Mouse (Mus musculus): ENCODE results near the gene Zbtb42.

Zbtb42 gene

DNA sequence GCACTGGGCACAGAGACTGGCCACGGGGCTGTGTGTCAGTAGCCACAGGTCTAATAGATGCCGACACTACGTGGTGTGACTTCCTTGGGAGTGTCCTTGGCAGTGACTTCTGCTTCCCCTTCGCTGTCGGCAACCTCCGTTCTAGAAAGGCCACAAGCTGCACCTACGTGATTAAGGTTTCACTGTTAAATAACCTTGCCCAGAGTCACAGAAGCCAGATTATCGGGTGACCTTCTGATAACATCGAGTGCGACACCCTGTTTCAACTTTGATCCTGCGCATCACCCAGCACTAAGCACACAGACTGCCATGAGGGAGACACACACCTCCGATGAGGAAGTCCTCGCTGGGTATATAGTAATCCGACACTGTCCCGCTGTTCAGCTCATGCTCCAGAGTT lies 9.8 kb downstream of the Zbtb42 start:
- DNase-seq (ENCODE audit: low spot score), result no peak

GRCm38 (mm10) chr12:112693185-112694126 lies 14.8 kb downstream of the Zbtb42 start:
- DNase-seq (ENCODE audit: low spot score), result peak; percentile 95

DNA sequence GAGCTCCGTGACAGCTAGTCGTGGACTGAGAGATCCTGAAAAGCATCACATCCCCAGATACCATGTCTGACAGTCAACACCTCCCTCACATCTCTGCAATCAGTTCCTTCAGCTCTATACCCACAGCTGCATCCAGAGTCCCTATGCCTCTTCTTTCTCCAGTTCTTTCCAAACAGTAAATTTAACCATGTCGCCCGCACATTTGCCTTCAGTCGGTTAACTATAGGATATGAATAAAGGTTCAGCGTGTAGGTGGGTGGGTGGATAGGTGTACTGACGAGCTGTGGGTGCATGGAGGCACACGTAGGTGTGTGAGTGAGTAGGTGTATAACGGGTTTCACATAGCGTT lies 15.5 kb downstream of the Zbtb42 start:
- DNase-seq (ENCODE audit: low spot score), result no peak

DNA sequence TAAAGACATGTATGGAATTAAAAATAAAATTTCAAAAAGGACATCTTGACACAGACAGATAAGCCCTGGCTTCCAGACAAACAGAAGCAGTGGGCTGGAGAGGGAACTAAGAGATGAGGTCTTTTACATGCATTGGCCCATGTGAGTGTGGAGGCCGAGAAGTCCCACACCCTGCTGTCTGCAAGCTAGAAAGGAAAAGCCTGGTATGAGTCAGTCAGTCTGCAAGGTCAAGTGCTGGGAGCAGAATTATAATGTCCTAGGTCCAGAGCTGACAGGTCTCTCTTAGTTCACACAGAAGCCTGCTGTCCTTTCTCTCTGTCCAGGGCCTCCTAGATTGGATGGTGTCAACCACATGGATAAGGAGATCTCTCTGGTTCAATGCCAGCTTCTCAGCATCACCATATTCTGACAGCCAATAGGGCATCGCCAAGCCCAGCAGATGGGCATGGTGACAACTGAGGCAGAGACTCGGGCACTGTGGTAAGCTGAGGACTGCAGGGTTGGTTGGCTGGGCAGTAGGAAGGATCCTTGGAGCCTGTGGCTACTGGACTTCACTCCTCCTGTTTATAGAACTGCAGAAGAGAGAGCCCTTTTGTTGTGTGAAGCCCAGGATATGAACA lies 18.3 kb downstream of the Zbtb42 start:
- DNase-seq (ENCODE audit: low spot score), result no peak

GRCm38 (mm10) chr12:112700522-112700921 lies 21.9 kb downstream of the Zbtb42 start:
- no peak for DNase-seq (ENCODE audit: low spot score)

DNA sequence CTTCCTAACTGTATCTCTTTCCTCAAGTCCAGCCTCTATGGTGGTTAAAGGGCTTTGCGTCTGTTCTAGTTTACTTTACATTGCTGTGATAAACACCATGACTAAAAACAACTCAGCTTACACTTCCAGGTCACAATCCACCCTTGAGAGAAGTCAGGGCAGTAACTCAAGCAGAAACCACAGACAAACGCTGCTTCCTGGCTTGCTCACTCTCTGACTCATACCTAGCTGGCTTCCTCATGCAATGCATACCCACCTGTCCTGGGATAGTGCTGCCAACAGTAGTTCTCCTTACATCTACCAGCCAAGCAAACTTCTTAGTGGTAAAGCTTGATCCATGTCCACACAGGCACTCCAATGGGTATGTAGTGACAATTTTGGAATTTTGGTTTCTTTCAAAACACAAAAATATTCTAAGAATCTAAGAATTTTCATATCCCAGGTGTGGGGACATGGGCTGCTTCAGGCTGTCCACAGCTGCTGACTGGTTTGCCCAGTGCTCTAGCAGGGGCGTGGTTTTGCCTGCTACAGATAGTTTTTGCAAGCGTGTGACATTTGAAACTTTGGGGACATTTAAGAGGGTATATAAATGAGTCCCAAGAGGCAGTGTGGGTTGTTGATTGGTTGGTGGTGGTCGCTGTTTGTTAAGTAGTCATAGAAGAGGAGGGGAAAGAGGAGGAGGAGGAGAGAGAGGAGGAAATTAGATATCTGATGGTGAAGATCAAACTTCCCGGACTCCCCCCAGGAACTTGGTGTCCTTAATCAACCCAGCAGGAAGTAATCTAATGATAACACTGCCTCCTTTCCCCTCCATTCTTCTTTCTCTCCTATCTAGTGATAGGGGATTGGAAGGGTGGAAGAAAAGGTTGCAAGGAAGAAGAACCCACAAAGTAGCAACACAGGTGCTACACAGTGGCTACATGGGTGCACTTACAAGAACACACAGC lies 24.0 kb downstream of the Zbtb42 start:
- DNase-seq (ENCODE audit: low spot score), result no peak

GRCm38 (mm10) chr12:112706704-112707572 lies 28.3 kb downstream of the Zbtb42 start:
- peak; percentile 81 for DNase-seq (ENCODE audit: low spot score)

DNA sequence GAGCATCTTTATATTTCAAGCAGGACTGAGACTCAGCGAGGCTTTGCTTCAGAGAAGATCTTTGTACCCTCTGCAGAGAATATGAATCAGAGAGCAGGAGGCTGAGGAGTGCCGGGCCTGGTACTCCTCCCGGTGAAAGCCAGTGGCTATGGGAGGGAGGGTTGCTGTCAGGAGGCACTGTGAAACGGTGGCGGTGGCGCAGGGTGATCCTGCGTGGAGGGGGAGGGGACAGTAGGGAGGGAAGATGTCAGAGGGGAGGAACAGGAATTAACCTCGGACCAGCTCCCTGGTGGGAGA lies 28.9 kb downstream of the Zbtb42 start:
- DNase-seq (ENCODE audit: low spot score), result no peak

- DNase-seq (ENCODE audit: low spot score), result peak; percentile 48
Observed at GRCm38 (mm10) chr12:112713984-112714383, 35.4 kb downstream of the Zbtb42 start.

DNA sequence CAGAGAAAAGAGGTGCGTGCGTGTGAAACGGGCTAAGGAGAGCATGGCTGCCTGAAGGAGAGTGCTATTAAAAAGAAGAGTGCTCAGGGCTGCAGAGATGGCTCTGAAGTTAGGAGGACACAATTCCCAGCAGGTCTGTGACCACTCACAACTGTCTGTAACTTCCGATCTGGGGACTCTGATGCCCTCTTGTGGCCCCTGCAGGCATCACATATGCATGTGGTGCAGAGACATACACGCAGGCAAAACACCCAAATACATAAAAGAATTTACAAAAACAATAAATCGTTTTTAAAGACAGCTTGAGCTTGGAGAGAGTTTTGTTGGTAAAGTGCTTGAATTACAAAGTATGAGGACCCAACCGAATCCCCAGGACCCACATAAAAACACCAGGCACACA lies 38.5 kb downstream of the Zbtb42 start:
- DNase-seq (ENCODE audit: low spot score), result no peak

DNA sequence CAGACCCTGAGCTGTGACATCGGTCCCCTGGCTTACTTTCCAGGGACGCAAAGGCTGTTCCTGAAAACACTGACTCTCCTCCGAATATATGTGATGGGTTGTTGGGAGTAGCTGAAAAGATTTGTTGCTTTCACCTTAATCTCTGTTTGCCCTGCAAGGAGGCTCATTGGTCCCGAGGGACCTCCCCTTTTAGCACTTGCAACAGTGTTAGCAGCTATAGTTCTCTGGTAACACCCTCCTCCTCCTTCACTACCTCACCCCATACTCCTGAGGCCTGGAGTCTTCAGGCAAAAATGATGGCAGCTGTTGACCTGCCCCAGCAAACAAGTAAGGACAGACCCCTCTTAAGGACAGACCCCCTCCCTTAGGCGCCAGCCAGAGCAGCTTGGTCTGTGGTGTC lies 40.4 kb downstream of the Zbtb42 start:
- DNase-seq (ENCODE audit: low spot score), result peak; percentile 81

DNA sequence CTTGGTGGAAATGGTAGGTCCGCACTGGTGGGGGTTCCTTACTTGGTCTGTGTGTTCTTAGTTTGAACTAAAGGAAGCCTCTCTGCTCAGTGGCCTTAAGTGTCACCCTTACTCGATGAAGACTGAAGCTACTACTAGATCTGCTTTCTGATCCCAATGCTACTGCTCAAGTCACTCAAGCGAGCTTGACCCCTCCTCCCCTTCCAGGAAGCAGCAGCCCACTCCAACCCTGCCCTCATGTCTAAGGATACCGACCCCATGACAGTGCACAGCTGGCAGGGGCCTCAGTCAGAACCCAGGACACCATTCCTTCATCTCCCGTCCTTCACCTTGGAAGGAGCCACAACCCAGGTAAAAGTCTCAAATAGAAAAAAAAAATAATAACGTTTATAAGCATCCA lies 41.6 kb downstream of the Zbtb42 start, which contains the start of gene Cep170b:
Gene Cep170b, plus strand, starts transcription at position 240 of the 400 bp plus-strand sequence.
- DNase-seq (ENCODE audit: low spot score), result no peak

- DNase-seq (ENCODE audit: low spot score), result peak; percentile 79
Observed at GRCm38 (mm10) chr12:112720890-112721423, 42.3 kb downstream of the Zbtb42 start.

- DNase-seq (ENCODE audit: low spot score), result peak; percentile 66
Observed at GRCm38 (mm10) chr12:112721424-112722239, 43.0 kb downstream of the Zbtb42 start.

GRCm38 (mm10) chr12:112722240-112723027 lies 43.8 kb downstream of the Zbtb42 start:
- peak; percentile 59 for DNase-seq (ENCODE audit: low spot score)

GRCm38 (mm10) chr12:112723028-112723330 lies 44.4 kb downstream of the Zbtb42 start:
- DNase-seq (ENCODE audit: low spot score), result no peak

DNA sequence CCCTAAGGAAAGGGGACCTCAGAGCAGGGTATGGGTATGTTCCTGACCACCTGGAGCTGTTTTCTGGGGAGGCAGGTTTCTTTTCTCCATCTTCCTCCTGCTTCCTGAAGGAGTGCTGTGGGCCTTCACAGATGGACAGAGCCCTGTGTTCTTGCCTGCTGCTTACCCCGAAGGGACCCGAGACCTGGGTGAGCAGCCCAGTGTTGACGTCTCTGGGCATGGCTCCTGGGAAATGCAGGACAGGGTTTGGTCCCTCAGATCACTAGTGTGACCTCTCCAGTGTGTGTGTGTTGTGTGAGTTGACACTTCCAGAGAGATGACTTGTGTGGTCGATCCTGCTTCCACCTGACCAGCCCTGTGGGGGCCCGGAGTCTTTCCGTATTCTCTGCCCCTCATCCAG lies 44.8 kb downstream of the Zbtb42 start:
- DNase-seq (ENCODE audit: low spot score), result no peak

DNA sequence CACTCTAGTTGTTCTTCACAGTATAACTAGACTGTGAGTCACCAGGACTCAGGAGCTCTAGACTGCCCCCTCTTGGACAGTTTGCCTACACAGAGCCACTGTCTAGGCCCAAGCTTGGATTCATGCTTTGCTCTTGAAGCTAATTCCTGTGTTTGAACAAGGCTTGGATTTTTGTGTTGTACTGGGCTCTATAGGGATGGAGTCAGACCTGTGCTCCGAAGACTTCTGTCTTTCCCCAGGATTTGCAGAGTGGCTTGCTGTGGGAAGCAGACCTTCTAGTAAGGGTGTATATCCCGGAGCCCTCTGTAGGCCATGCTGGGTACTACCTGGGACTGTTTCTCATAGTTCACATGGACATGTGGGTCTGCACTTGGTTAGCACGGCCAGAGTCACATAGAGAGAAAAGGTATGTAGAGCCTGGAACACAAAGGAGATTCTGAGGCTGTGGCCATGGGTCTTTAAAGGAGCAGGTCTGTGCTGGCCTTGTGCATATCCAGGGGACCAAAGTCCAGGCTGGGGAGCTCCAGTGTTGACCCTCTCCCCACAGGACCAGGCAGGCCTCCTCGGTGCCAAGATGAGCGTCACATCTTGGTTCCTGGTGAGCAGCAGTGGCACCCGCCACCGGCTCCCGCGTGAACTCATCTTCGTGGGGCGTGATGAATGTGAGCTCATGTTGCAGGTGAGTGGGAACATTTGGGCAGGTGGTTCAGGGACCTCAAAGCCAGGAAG lies 45.6 kb downstream of the Zbtb42 start:
- DNase-seq (ENCODE audit: low spot score), result no peak

- no peak for DNase-seq (ENCODE audit: low spot score)
Observed at GRCm38 (mm10) chr12:112727801-112728200, 49.2 kb downstream of the Zbtb42 start.
